Mouse (Mus musculus): ENCODE measurements around the gene Pml. TPM values are rescaled to one million over a fixed set of nuclear protein-coding genes. Genes with fewer than 3 reads are reported as not detected.

Gene Pml
- total RNA-seq (2015) (37.7 and 41.3 TPM in 2 replicates), total RNA-seq (2017) (15.5 and 17.4 TPM in 2 replicates)

- ATAC-seq (ENCODE audit: poor library complexity, severe bottlenecking) = peak; percentile 46
Observed at GRCm38 (mm10) chr9:58249592-58250192, at the start of gene Pml. Gene Pml (minus strand): TSS chr9:58249786.

GRCm38 (mm10) chr9:58297961-58298477, 48.4 kb upstream of the Pml start:
- no peak for ATAC-seq (ENCODE audit: poor library complexity, severe bottlenecking)

GRCm38 (mm10) chr9:58297065-58297464, 47.5 kb upstream of the Pml start:
- ATAC-seq (ENCODE audit: poor library complexity, severe bottlenecking) = no peak

- ATAC-seq (ENCODE audit: poor library complexity, severe bottlenecking) = no peak
Observed at GRCm38 (mm10) chr9:58295766-58296361, 46.3 kb upstream of the Pml start.

GRCm38 (mm10) chr9:58295345-58295744, 45.8 kb upstream of the Pml start:
- ATAC-seq (ENCODE audit: poor library complexity, severe bottlenecking) = no peak

GRCm38 (mm10) chr9:58294527-58294926, 44.9 kb upstream of the Pml start:
- ATAC-seq (ENCODE audit: poor library complexity, severe bottlenecking) = no peak

- no peak for ATAC-seq (ENCODE audit: poor library complexity, severe bottlenecking)
Observed at GRCm38 (mm10) chr9:58289901-58290300, 40.3 kb upstream of the Pml start.

- no peak for ATAC-seq (ENCODE audit: poor library complexity, severe bottlenecking)
Observed at GRCm38 (mm10) chr9:58289090-58289489, 39.5 kb upstream of the Pml start.

- no peak for ATAC-seq (ENCODE audit: poor library complexity, severe bottlenecking)
Observed at GRCm38 (mm10) chr9:58283431-58283830, 33.8 kb upstream of the Pml start.

- peak; percentile 70; the same call in 1 of the 2 replicates for ATAC-seq (ENCODE audit: poor library complexity, severe bottlenecking)
Observed at GRCm38 (mm10) chr9:58281597-58281996, 32.0 kb upstream of the Pml start.

- peak; percentile 84 for ATAC-seq (ENCODE audit: poor library complexity, severe bottlenecking)
Observed at GRCm38 (mm10) chr9:58280259-58281109, 30.9 kb upstream of the Pml start.

GRCm38 (mm10) chr9:58279780-58280179, 30.2 kb upstream of the Pml start:
- ATAC-seq (ENCODE audit: poor library complexity, severe bottlenecking) = no peak

GRCm38 (mm10) chr9:58278821-58279723, 29.5 kb upstream of the Pml start:
- no peak for ATAC-seq (ENCODE audit: poor library complexity, severe bottlenecking)

GRCm38 (mm10) chr9:58278313-58278712, 28.7 kb upstream of the Pml start:
- no peak for ATAC-seq (ENCODE audit: poor library complexity, severe bottlenecking)

GRCm38 (mm10) chr9:58276346-58276745, 26.8 kb upstream of the Pml start:
- ATAC-seq (ENCODE audit: poor library complexity, severe bottlenecking) = no peak

GRCm38 (mm10) chr9:58275797-58276196, 26.2 kb upstream of the Pml start:
- ATAC-seq (ENCODE audit: poor library complexity, severe bottlenecking) = peak; percentile 68

- peak; percentile 87 for ATAC-seq (ENCODE audit: poor library complexity, severe bottlenecking)
Observed at GRCm38 (mm10) chr9:58275115-58275774, 25.7 kb upstream of the Pml start.

- ATAC-seq (ENCODE audit: poor library complexity, severe bottlenecking) = no peak
Observed at GRCm38 (mm10) chr9:58274626-58275025, 25.0 kb upstream of the Pml start.

GRCm38 (mm10) chr9:58274101-58274604, 24.6 kb upstream of the Pml start:
- ATAC-seq (ENCODE audit: poor library complexity, severe bottlenecking) = no peak

GRCm38 (mm10) chr9:58272855-58273254, 23.3 kb upstream of the Pml start:
- no peak for ATAC-seq (ENCODE audit: poor library complexity, severe bottlenecking)
